Mouse (Mus musculus): ENCODE results near the gene Lfng. TPM values are rescaled to one million over a fixed set of nuclear protein-coding genes. Genes with fewer than 3 reads are reported as not detected.

Gene Lfng
- total and polyA plus RNA-seq, 3 experiments, result 11.2 to 14.1 TPM; not detected in 1

- DNase-seq (ENCODE audit: low read depth, low spot score), result no peak
- no peaks in the 10 kb centered on the region for H3K27me3 ChIP-seq (ENCODE audit: control insufficient read depth in 1 of 2, insufficient read depth in 2 of 2, low read length in 2 of 2)
- no peak overlapping the region for H3K4me3 ChIP-seq (ENCODE audit: control insufficient read depth in 1 of 2, insufficient read depth in 1 of 2, low read depth in 2 of 2, low read length in 2 of 2)
- peaks cover 4% of the 10 kb centered on the region; the same call in 1 of the 2 replicates for H3K79me2 ChIP-seq (ENCODE audit: control insufficient read depth, insufficient read depth, low read length, poor library complexity)
- 0 out of 4 replicates have a peak, but pooled peaks cover 0 to 5% of the 10 kb centered on the region in 2 experiments for H3K36me3 ChIP-seq (ENCODE audit: control insufficient read depth in 1 of 2, insufficient read depth in 2 of 2, low read length in 2 of 2)
- H3K27ac ChIP-seq (ENCODE audit: control insufficient read depth, low read depth, low read length), result no peak overlapping the region
- peaks cover 7 to 13% of the 10 kb centered on the region in 2 experiments for H3K4me1 ChIP-seq (ENCODE audit: control insufficient read depth in 1 of 2, insufficient read depth in 2 of 2, low read length in 2 of 2)
- no peak overlapping the region for H3K9ac ChIP-seq (ENCODE audit: control insufficient read depth, low read depth, low read length, poor library complexity, severe bottlenecking)
- no peaks in the 10 kb centered on the region for H3K9me3 ChIP-seq (replicated peaks; ENCODE audit: insufficient read depth, low read length)
- no peak for TF ChIP-seq CHD1 (IDR thresholded peaks at IDR 0.05; ENCODE audit: low read depth, low read length)
- TF ChIP-seq MYB (IDR thresholded peaks at IDR 0.05; ENCODE audit: low read depth, low read length), result no peak
- no peak for TF ChIP-seq USF1 (IDR thresholded peaks at IDR 0.05; ENCODE audit: low read depth, low read length)
- TF ChIP-seq MAZ (IDR thresholded peaks at IDR 0.05; ENCODE audit: low read depth, low read length), result no peak
- no peak for TF ChIP-seq RAD21 (IDR thresholded peaks at IDR 0.05; ENCODE audit: low read depth, low read length)
- TF ChIP-seq E2F4 (IDR thresholded peaks at IDR 0.05; ENCODE audit: borderline replicate concordance, low read depth, low read length), result no peak
- TF ChIP-seq SMC3 (IDR thresholded peaks at IDR 0.05; ENCODE audit: low read depth, low read length), result no peak
Observed at GRCm38 (mm10) chr5:140652587-140652986, 45.5 kb downstream of the Lfng start.

GRCm38 (mm10) chr5:140654096-140654845 lies 47.2 kb downstream of the Lfng start:
- Histone ChIP-seq H3K27me3 (ENCODE audit: control insufficient read depth in 1 of 2, insufficient read depth in 2 of 2, low read length in 2 of 2) (no peaks in the 10 kb centered on the region), H3K4me3 (ENCODE audit: control insufficient read depth in 1 of 2, insufficient read depth in 1 of 2, low read depth in 2 of 2, low read length in 2 of 2) (no peak overlapping the region), H3K9me3 (replicated peaks; ENCODE audit: insufficient read depth, low read length) (no peaks in the 10 kb centered on the region), H3K36me3 (ENCODE audit: control insufficient read depth in 1 of 2, insufficient read depth in 2 of 2, low read length in 2 of 2) (no peaks in the 10 kb centered on the region), H3K79me2 (ENCODE audit: control insufficient read depth, insufficient read depth, low read length, poor library complexity) (no peaks in the 10 kb centered on the region), H3K4me1 (ENCODE audit: control insufficient read depth in 1 of 2, insufficient read depth in 2 of 2, low read length in 2 of 2) (peaks cover 7 to 8% of the 10 kb centered on the region in 2 experiments; a peak in 3 of 4 replicates), H3K27ac (ENCODE audit: control insufficient read depth, low read depth, low read length) (no peak overlapping the region), H3K9ac (ENCODE audit: control insufficient read depth, low read depth, low read length, poor library complexity, severe bottlenecking) (no peak overlapping the region)
- TF ChIP-seq ZC3H11A (IDR thresholded peaks at IDR 0.05; ENCODE audit: low read depth, low read length), result no peak
- TF ChIP-seq KAT2A (conservative IDR thresholded peaks at IDR 0.05; ENCODE audit: low read depth, low read length), result no peak
- no peak for TF ChIP-seq MEF2A (IDR thresholded peaks at IDR 0.05; ENCODE audit: extremely low read depth, insufficient replicate concordance, low read depth, low read length, poor library complexity, severe bottlenecking)
- TF ChIP-seq GABPA (IDR thresholded peaks at IDR 0.05; ENCODE audit: low read depth, low read length), result no peak
- no peak for TF ChIP-seq MYB (IDR thresholded peaks at IDR 0.05; ENCODE audit: low read depth, low read length)
- no peak for TF ChIP-seq TBP (IDR thresholded peaks at IDR 0.05; ENCODE audit: low read depth, low read length)
- TF ChIP-seq MAFK (IDR thresholded peaks at IDR 0.05; ENCODE audit: borderline replicate concordance, low read depth, low read length), result no peak
- no peak for TF ChIP-seq NRF1 (IDR thresholded peaks at IDR 0.05; ENCODE audit: insufficient read depth, low read depth, low read length, poor library complexity, severe bottlenecking)
- TF ChIP-seq SMC3 (IDR thresholded peaks at IDR 0.05; ENCODE audit: low read depth, low read length), result no peak
- TF ChIP-seq TCF12 (IDR thresholded peaks at IDR 0.05; ENCODE audit: low read depth, low read length), result no peak
- no peak for TF ChIP-seq RAD21 (IDR thresholded peaks at IDR 0.05; ENCODE audit: low read depth, low read length)
- no peak for TF ChIP-seq ZKSCAN1 (IDR thresholded peaks at IDR 0.05; ENCODE audit: low read depth, low read length)
- TF ChIP-seq USF2 (IDR thresholded peaks at IDR 0.05; ENCODE audit: borderline replicate concordance in 1 of 2, insufficient read depth in 1 of 2, low read depth in 1 of 2, low read length in 2 of 2), result no peak
- no peak for TF ChIP-seq POLR2AphosphoS5 (IDR thresholded peaks at IDR 0.05; ENCODE audit: borderline replicate concordance, low read depth, low read length)
- no peak for TF ChIP-seq MAX (IDR thresholded peaks at IDR 0.05; ENCODE audit: low read length)
- no peak for DNase-seq (ENCODE audit: low read depth, low spot score)

Data from MEL (cell line).